Mouse (Mus musculus): Measurements from ENCODE around the gene Ms4a10.

GRCm38 (mm10) chr19:10926123-10926621, 48.3 kb downstream of the Ms4a10 start:
- no peak for TF ChIP-seq CTCF (IDR thresholded peaks at IDR 0.05; ENCODE audit: borderline replicate concordance, insufficient read depth, low read length)
- TF ChIP-seq POLR2A (IDR thresholded peaks at IDR 0.05; ENCODE audit: low read depth, low read length) = no peak

Data from embryonic fibroblast, embryonic 13.5 days (primary cell).